Mouse (Mus musculus): ENCODE results near the gene Rad21l. TPM values are rescaled to one million over a fixed set of nuclear protein-coding genes. Genes with fewer than 3 reads are reported as not detected.

Rad21l gene
- polyA plus RNA-seq, 1 experiment from 2014 or later = not detected

DNA sequence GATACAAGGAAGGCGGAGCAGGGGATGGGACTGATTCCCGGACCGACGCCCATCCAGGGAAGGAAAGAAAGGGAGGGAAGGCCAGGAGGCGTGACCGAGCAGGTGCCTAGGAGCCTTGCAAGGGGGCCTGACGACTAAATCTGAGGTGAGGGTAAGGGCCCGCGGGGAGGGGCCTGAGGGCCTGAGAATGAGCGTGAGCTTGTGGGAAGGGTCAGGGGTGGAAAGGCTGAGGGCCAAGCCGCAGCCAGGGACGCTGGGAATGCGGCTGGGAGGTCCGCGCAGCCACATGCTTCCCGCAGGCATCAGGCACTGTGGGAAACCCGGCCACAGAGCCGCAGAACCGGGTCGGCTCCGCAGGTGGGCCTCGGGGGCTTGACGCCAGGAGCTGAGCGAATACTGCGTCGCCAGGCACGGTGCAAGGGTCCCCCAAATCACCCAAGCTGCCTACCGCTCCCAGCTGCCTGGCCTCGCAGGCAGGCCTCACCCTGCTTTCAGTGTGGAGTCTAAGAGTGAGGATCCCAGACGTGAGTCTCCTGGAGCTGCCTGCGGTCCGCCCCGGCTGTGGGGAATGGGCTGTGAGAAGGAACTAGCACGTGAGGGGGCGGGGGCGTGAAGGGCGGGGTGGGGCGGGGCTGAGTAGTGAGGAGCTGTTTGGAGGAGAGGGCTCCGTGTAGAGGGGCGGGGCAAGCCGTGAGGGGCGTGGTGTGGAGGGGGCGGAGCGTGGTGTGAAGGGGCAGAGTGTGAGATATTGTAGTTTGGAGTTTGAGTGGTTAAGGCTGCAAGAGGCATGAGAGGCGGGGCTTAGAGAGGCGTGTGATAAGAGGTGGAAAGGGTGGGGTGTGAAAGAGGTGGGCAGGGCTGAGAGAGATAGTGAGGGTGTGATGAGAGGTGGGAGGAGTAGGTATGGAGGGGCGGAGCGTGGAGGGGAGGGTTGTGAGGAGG lies 2.0 kb upstream of the Rad21l start:
- Histone ChIP-seq H3K9me3 (no peaks in the 10 kb centered on the region), H3K27me3 (peaks cover 15% of the 10 kb centered on the region), H3K9ac (replicated peaks) (no peak overlapping the region), H3K4me1 (no peaks in the 10 kb centered on the region), H3K4me2 (replicated peaks) (peak overlapping the region; percentile 37), H3K27ac (replicated peaks) (no peak overlapping the region), H3K36me3 (no peaks in the 10 kb centered on the region), H3K4me3 (peak overlapping the region; percentile 7; the same call in 1 of the 2 replicates)
- WGBS = 39% methylated on average over 45 of the region's 48 CpGs
- ATAC-seq (ENCODE audit: low FRiP score, low read depth) = peak; percentile 68

DNA sequence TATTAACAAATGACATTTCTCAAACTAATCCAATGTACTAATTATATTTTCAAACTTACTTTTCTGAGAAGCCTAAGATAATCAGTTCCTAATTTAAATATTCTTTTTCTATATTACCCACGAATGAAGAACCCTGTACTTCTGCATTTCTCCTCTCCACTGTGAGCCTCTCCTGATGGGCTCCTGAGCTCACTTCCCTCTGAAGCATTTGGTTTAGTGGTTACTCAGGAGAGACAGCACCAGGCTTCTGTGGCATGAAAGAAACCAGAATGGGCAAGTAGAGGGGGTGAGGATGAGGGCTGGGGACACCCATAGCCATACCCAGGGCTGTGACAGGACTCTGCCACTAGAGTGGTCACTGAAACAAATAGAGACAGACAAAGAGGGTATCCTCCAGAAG lies 16.3 kb downstream of the Rad21l start:
- no peaks in the 10 kb centered on the region for H3K9me3 ChIP-seq
- H3K4me2 ChIP-seq (replicated peaks) = no peak overlapping the region
- no peak for ATAC-seq (ENCODE audit: low FRiP score, low read depth)
- no peaks in the 10 kb centered on the region for H3K36me3 ChIP-seq
- H3K27me3 ChIP-seq = no peaks in the 10 kb centered on the region
- H3K4me3 ChIP-seq = no peak overlapping the region
- H3K4me1 ChIP-seq = no peaks in the 10 kb centered on the region
- H3K27ac ChIP-seq (replicated peaks) = no peak overlapping the region
- WGBS = 72% methylated on average over 1 of the region's 1 CpGs
- no peak overlapping the region for H3K9ac ChIP-seq (replicated peaks)

DNA sequence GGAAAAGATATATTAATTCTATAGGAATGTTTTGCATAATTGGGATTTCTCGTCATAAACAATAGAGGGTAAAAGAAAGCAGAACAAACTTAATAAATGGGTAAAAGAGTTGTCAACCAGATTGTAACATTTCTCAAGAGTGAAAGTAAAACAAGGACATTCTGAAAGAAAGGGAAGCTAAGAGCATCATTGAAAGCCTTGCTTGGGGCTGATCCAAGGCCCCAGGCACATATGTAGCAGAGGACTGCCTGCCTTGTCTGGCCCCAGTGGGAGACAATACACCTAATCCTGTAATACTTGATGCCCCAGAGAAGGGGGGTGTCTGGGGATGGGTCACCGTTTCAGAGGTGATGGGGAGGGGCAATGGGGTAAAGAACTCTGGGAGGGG lies 32.3 kb downstream of the Rad21l start:
- Histone ChIP-seq H3K36me3 (no peaks in the 10 kb centered on the region), H3K9ac (replicated peaks) (no peak overlapping the region), H3K4me1 (peaks cover 8% of the 10 kb centered on the region), H3K4me3 (no peak overlapping the region), H3K27ac (replicated peaks) (no peak overlapping the region), H3K4me2 (replicated peaks) (no peak overlapping the region), H3K27me3 (peaks cover 20% of the 10 kb centered on the region), H3K9me3 (no peaks in the 10 kb centered on the region)
- WGBS = 56% methylated on average over 2 of the region's 2 CpGs
- ATAC-seq (ENCODE audit: low FRiP score, low read depth) = no peak

DNA sequence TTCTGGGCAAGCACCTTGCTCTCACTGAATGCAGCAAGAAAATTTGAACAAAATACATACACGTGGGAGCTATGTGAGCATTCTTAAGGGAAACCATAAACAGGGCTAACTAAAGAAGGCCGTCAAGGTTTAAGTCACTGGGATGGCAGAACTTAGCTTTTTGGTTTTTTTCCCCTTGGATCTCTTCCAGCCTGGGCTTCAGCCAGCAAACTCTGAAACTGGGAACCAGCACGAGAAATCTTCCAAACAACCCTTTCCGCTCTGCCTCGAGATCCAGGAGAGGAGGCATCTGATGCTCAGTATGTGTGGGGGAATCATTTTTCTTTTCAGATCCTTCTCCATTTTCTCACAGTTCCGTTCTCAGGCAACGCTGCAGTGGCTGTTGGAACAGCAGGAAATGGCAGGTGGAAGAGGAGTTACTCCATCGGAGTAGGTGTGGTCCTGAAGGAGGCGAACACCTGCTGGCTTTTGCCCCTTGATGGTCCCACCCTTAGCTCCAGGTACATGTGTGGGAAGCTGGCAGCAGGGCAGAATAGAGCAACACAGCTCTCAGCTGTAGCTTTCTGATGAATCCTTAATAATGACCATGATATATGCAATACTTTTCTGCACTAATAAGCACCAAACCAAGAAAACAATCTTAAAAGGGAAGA lies 32.8 kb downstream of the Rad21l start:
- ATAC-seq (ENCODE audit: low FRiP score, low read depth) = no peak
- Histone ChIP-seq H3K27me3 (peaks cover 25% of the 10 kb centered on the region), H3K9me3 (no peaks in the 10 kb centered on the region), H3K27ac (replicated peaks) (no peak overlapping the region), H3K9ac (replicated peaks) (no peak overlapping the region), H3K4me2 (replicated peaks) (no peak overlapping the region), H3K36me3 (no peaks in the 10 kb centered on the region), H3K4me1 (peaks cover 8% of the 10 kb centered on the region), H3K4me3 (no peak overlapping the region)
- 72% methylated on average over 9 of the region's 9 CpGs for WGBS

DNA sequence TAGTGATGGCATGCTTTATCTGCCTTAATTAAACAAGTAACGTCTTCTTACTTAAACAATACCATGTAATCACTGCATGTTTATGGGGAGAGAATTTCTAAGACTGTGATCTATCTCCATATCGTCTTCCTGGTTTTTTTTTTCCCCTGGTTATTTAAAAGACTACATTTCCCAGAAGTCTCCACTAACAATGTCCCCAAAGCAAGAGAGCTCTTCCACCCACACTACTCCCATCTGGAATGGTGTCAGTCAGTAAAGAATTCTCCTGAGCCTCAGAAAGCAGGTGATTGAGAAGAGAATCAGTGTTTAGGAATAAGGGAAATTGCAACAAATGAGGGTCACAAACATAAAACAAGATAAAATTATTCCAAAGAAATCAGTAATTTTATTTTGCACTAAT lies 33.4 kb downstream of the Rad21l start:
- H3K9ac ChIP-seq (replicated peaks) = no peak overlapping the region
- no peaks in the 10 kb centered on the region for H3K9me3 ChIP-seq
- peaks cover 29% of the 10 kb centered on the region for H3K27me3 ChIP-seq
- no peak overlapping the region for H3K27ac ChIP-seq (replicated peaks)
- ATAC-seq (ENCODE audit: low FRiP score, low read depth) = no peak
- peaks cover 8% of the 10 kb centered on the region for H3K4me1 ChIP-seq
- no peak overlapping the region for H3K4me2 ChIP-seq (replicated peaks)
- 36% methylated on average over 2 of the region's 2 CpGs for WGBS
- H3K4me3 ChIP-seq = no peak overlapping the region
- no peaks in the 10 kb centered on the region for H3K36me3 ChIP-seq

DNA sequence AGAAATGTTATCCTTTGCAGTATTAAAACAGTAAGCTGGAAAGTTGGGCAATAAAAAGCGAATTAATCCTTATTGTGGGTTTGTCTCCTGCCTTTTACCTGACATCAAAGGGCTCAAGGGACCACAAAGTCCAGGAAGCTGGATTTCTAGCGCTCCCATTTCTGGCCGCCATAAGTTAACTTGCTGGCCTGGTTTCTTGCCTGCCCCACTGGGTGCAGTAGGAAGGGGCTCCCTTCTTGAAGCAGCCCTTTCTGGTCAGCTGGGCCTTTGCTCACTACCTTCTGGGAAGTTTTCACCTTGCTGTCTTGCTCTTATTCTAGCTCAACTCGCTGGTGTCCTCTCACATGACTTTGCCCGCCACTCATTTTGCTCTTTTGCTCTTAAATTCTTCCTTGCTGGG lies 35.4 kb downstream of the Rad21l start:
- H3K27ac ChIP-seq (replicated peaks) = no peak overlapping the region
- peaks cover 8% of the 10 kb centered on the region for H3K4me1 ChIP-seq
- WGBS = 29% methylated on average over 5 of the region's 5 CpGs
- H3K4me3 ChIP-seq = peak overlapping the region; percentile 68; the same call in 1 of the 2 replicates
- H3K9me3 ChIP-seq = no peaks in the 10 kb centered on the region
- no peak overlapping the region for H3K9ac ChIP-seq (replicated peaks)
- ATAC-seq (ENCODE audit: low FRiP score, low read depth) = no peak
- peaks cover 34% of the 10 kb centered on the region for H3K27me3 ChIP-seq
- H3K4me2 ChIP-seq (replicated peaks) = peak overlapping the region; percentile 93; the same call in 1 of the 2 replicates
- no peaks in the 10 kb centered on the region for H3K36me3 ChIP-seq

DNA sequence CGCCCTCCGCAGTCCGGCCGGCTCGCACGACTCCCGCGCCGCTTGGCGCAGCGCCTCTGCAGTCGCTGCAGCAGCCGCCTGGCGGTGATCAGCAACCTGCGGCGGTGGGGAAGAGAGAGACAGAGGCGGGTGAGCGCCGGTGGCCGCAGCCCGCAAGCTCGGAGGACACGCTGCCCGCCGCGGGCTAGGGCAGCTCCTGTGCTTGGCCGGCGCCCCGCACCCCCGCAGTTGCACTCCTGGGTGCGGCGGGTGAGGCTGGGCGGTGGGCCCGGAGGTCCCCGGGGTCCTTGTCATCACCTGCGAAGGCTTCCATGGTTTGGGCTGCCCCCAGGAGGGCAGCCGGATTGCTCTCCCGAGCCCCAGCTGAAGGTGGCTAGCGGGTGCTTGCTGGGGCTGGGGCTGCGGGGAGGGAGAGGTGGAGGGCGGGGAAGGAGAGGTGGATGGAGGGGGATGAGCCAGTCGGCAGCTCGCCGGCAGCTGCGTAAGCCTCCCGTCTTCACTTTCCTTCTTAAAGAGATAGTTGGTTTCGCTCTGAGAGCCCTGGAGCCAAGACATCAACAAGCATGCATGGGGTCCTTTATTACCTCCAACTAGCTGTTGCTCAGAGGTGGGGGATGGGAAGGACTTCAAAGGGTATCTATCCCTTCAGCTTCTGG lies 36.0 kb downstream of the Rad21l start, which contains the start of gene Snph:
TSS of gene Snph (minus strand) at position 435 of the 656 bp plus-strand sequence.
- peak; percentile 87 for ATAC-seq (ENCODE audit: low FRiP score, low read depth)
- under 1% methylated on average over 44 of the region's 47 CpGs for WGBS
- no peaks in the 10 kb centered on the region for H3K9me3 ChIP-seq
- peaks cover 34% of the 10 kb centered on the region for H3K27me3 ChIP-seq
- H3K4me2 ChIP-seq (replicated peaks) = peak within 1 kb of the TSS; percentile 93
- H3K36me3 ChIP-seq = no peaks in the 10 kb centered on the region
- H3K4me1 ChIP-seq = peaks cover 8% of the 10 kb centered on the region
- H3K27ac ChIP-seq (replicated peaks) = peak within 1 kb of the TSS; percentile 72
- H3K9ac ChIP-seq (replicated peaks) = peak within 1 kb of the TSS; percentile 66
- H3K4me3 ChIP-seq = peak within 1 kb of the TSS; percentile 68

DNA sequence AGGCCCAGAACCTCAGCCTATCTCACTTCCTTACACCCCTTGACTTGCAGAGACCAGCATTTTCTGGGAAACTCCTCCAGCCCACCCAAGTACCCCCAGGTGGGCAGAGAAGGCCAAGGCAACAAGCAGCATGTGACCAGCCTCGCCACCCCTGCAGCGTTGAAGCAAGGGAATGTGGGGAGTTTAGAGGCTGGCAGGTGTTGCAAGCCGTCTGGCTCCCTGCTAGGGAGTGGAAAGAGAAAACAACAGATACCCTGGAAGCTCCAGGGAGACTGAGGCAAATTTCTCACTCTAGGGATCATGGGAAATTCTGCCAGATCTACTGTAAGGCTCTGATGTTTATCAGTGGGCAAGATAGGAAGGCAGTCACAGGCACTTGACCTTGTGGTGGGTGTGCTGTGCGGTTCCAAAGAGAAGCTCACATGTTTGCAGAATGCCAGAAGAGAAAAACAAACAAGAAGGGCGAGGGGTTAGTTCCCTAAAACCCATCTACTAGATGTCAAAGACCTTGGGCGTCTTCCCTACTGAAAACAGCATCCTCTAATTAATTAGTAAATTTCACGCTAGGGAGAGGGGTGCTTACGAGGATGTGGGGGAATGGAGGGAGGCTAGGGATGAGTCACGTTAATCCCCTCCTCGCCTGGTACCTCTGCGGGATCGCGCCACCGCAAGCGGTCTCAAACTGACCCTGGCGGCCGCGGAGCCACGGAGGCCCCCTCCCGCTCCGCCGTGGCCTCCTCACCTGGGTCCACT lies 36.8 kb downstream of the Rad21l start:
- Histone ChIP-seq H3K4me3 (peak overlapping the region; percentile 68), H3K36me3 (no peaks in the 10 kb centered on the region), H3K4me2 (replicated peaks) (peak overlapping the region; percentile 93), H3K27me3 (peaks cover 34% of the 10 kb centered on the region), H3K4me1 (peaks cover 8% of the 10 kb centered on the region), H3K9ac (replicated peaks) (peak overlapping the region; percentile 66), H3K27ac (replicated peaks) (peak overlapping the region; percentile 72), H3K9me3 (no peaks in the 10 kb centered on the region)
- peak; percentile 0 for ATAC-seq (ENCODE audit: low FRiP score, low read depth)
- 2% methylated on average over 22 of the region's 22 CpGs for WGBS

DNA sequence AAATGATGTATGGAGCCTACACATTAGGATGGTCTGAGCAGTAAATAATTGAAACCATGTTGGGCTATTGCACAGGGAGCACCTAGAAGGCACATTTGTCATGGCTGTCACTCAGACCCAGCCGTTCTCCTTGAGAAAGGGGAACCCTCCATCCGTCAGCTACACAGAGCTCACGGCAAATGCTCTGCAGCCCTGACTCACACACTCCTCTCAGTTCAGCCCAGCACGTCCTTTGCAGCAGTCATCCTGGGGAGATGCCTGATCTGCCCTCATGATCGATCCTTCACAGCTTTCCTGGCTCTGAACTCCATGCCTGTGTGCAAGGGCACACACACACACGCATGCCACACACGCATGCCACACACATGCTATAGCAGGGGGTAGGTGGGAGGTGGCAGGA lies 39.0 kb downstream of the Rad21l start:
- no peaks in the 10 kb centered on the region for H3K9me3 ChIP-seq
- H3K27ac ChIP-seq (replicated peaks) = no peak overlapping the region
- H3K36me3 ChIP-seq = no peaks in the 10 kb centered on the region
- 72% methylated on average over 7 of the region's 7 CpGs for WGBS
- ATAC-seq (ENCODE audit: low FRiP score, low read depth) = no peak
- H3K4me1 ChIP-seq = peaks cover 8% of the 10 kb centered on the region
- H3K9ac ChIP-seq (replicated peaks) = no peak overlapping the region
- peaks cover 34% of the 10 kb centered on the region for H3K27me3 ChIP-seq
- H3K4me2 ChIP-seq (replicated peaks) = no peak overlapping the region
- no peak overlapping the region for H3K4me3 ChIP-seq

DNA sequence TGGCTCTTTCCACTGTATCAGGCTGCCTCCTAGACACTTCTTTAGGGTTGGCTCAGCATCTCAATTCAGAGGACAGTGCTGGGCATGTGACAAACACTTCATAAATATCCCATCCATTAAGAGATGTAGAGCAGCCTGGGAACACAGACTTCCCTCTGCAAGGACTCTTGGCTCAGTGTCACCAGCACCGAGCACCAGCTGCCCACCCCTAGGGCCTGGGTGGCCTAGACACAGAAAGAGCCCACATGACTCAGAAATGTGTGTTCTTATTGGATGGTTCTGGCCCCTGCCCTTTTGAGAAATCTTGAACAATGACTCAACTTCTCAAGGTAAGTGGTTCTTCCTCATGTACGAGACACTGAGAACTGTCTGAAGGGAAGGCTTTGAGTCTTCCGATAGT lies 40.3 kb downstream of the Rad21l start:
- Histone ChIP-seq H3K9me3 (no peaks in the 10 kb centered on the region), H3K27me3 (peaks cover 23% of the 10 kb centered on the region), H3K4me1 (peaks cover 7% of the 10 kb centered on the region), H3K27ac (replicated peaks) (no peak overlapping the region), H3K4me2 (replicated peaks) (no peak overlapping the region), H3K36me3 (no peaks in the 10 kb centered on the region), H3K9ac (replicated peaks) (no peak overlapping the region), H3K4me3 (no peak overlapping the region)
- 83% methylated on average over 3 of the region's 3 CpGs for WGBS
- no peak for ATAC-seq (ENCODE audit: low FRiP score, low read depth)

DNA sequence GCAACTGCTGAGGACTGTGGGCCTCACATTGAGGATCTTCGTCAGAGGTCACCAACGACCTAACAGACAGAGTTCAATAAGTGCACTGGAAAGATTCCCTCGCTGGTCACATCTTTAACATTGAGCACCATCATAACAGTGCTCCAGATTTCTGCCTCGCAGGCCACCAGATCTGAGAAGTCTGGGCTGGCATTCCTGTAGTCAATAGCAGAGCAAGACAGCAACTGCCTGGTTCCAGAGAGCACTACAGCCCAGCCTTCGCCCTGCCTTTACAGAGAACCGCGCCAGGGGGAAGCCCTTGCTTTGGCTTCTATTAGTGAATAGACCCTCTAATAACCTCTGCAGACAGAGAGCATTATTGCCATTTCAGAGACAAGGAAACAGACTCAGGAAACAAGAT lies 42.0 kb downstream of the Rad21l start:
- whole genome bisulfite sequencing = 91% methylated on average over 7 of the region's 7 CpGs
- peaks cover 17% of the 10 kb centered on the region for H3K27me3 ChIP-seq
- no peak for ATAC-seq (ENCODE audit: low FRiP score, low read depth)

More for the DNA sequence above, 42.0 kb downstream of the Rad21l start:
- Histone ChIP-seq H3K27ac (replicated peaks) (no peak overlapping the region), H3K9ac (replicated peaks) (no peak overlapping the region), H3K36me3 (no peaks in the 10 kb centered on the region), H3K4me2 (replicated peaks) (no peak overlapping the region), H3K9me3 (no peaks in the 10 kb centered on the region), H3K4me3 (no peak overlapping the region), H3K4me1 (peaks cover 1% of the 10 kb centered on the region)
